Mouse (Mus musculus) left cerebral cortex, postnatal 10 days (tissue): ENCODE results near the gene Atp8b4. TPM values are rescaled to one million over a fixed set of nuclear protein-coding genes. Genes with fewer than 3 reads are reported as not detected.

Experiments used
- total RNA-seq, 2 experiments: library from RNA; stranded (reverse); gene quantifications; 2 replicates each; pipeline ENCODE4 v1.2.3; 2021

The Atp8b4 gene
- total RNA-seq, 2 experiments from 2014 or later = not detected

Other genes with a start within 250 kb of the Atp8b4 start
- gene Slc27a2, start 51.7 kb upstream of the Atp8b4 start, total RNA-seq = 1 to 10 TPM; 2.6 to 4.2 TPM
- under 1 TPM; 0.41 to 0.54 TPM for gene Hdc, start 118.6 kb upstream of the Atp8b4 start, total RNA-seq
- 10 to 100 TPM; 21.2 to 22.5 TPM for gene Gabpb1, start 175.7 kb upstream of the Atp8b4 start, total RNA-seq
- gene Usp8, start 206.7 kb upstream of the Atp8b4 start, total RNA-seq = 10 to 100 TPM; 30.7 to 35.8 TPM